Mouse (Mus musculus): ENCODE results near the gene Sorl1. TPM values are rescaled to one million over a fixed set of nuclear protein-coding genes. Genes with fewer than 3 reads are reported as not detected.
A peak's percentile ranks its signal among the peaks of the same experiment; 100 is the strongest.

Sorl1 gene
- polyA plus RNA-seq, 1 experiment from 2014 or later, result 6.8 TPM

GRCm38 (mm10) chr9:41950109-41950990, 173.7 kb downstream of the Sorl1 start:
- no peaks in the 10 kb centered on the region for H3K27me3 ChIP-seq (ENCODE audit: insufficient read depth, poor library complexity, severe bottlenecking)
- H3K36me3 ChIP-seq, result no peaks in the 10 kb centered on the region
- peak overlapping the region; percentile 93 for H3K27ac ChIP-seq
- H3K4me1 ChIP-seq, result peaks cover 38% of the 10 kb centered on the region
- no peaks in the 10 kb centered on the region for H3K9me3 ChIP-seq
- DNase-seq (ENCODE audit: low spot score), result peak; percentile 90
- peak overlapping the region; percentile 63 for H3K4me3 ChIP-seq
- 10% methylated on average over 34 of the region's 34 CpGs for WGBS

- 72% methylated on average over 5 of the region's 5 CpGs for WGBS
- no peak for DNase-seq (ENCODE audit: low spot score)
- Histone ChIP-seq H3K27ac (peak overlapping the region; percentile 93), H3K36me3 (no peaks in the 10 kb centered on the region), H3K9me3 (no peaks in the 10 kb centered on the region), H3K27me3 (ENCODE audit: insufficient read depth, poor library complexity, severe bottlenecking) (no peaks in the 10 kb centered on the region), H3K4me1 (peaks cover 38% of the 10 kb centered on the region), H3K4me3 (no peak overlapping the region)
These were observed 174.6 kb downstream of the Sorl1 start for GRCm38 (mm10) chr9:41949476-41949875.

- Histone ChIP-seq H3K4me3 (no peak overlapping the region), H3K4me1 (peaks cover 9% of the 10 kb centered on the region), H3K9me3 (no peaks in the 10 kb centered on the region), H3K27me3 (ENCODE audit: insufficient read depth, poor library complexity, severe bottlenecking) (no peaks in the 10 kb centered on the region; the same call in 1 of the 2 replicates), H3K36me3 (no peaks in the 10 kb centered on the region), H3K27ac (no peak overlapping the region)
- WGBS, result 88% methylated on average over 7 of the region's 7 CpGs
- DNase-seq (ENCODE audit: low spot score), result no peak
These were observed 179.1 kb downstream of the Sorl1 start for GRCm38 (mm10) chr9:41944964-41945363.

GRCm38 (mm10) chr9:41942970-41943635, 181.0 kb downstream of the Sorl1 start:
- no peak for DNase-seq (ENCODE audit: low spot score)
- Histone ChIP-seq H3K27me3 (ENCODE audit: insufficient read depth, poor library complexity, severe bottlenecking) (no peaks in the 10 kb centered on the region; the same call in 1 of the 2 replicates), H3K4me1 (peaks cover 6% of the 10 kb centered on the region; the same call in 1 of the 2 replicates), H3K27ac (peak overlapping the region; percentile 23; the same call in 1 of the 2 replicates), H3K4me3 (no peak overlapping the region), H3K9me3 (no peaks in the 10 kb centered on the region), H3K36me3 (no peaks in the 10 kb centered on the region)
- 74% methylated on average over 4 of the region's 4 CpGs for WGBS

- Histone ChIP-seq H3K27me3 (ENCODE audit: insufficient read depth, poor library complexity, severe bottlenecking) (no peaks in the 10 kb centered on the region; the same call in 1 of the 2 replicates), H3K9me3 (no peaks in the 10 kb centered on the region), H3K4me1 (peaks cover 22% of the 10 kb centered on the region), H3K4me3 (no peak overlapping the region), H3K36me3 (no peaks in the 10 kb centered on the region), H3K27ac (0 out of 2 replicates have a peak overlapping the region, but pooled peaks have one; percentile 1)
- WGBS, result 72% methylated on average over 10 of the region's 10 CpGs
- DNase-seq (ENCODE audit: low spot score), result no peak
These were observed 183.7 kb downstream of the Sorl1 start for GRCm38 (mm10) chr9:41940311-41940853.

GRCm38 (mm10) chr9:41938449-41938848, 185.6 kb downstream of the Sorl1 start:
- H3K27me3 ChIP-seq (ENCODE audit: insufficient read depth, poor library complexity, severe bottlenecking), result no peaks in the 10 kb centered on the region; the same call in 1 of the 2 replicates
- DNase-seq (ENCODE audit: low spot score), result no peak
- peaks cover 32% of the 10 kb centered on the region for H3K4me1 ChIP-seq

GRCm38 (mm10) chr9:41937967-41938348, 186.1 kb downstream of the Sorl1 start:
- WGBS, result 46% methylated on average over 3 of the region's 3 CpGs
- no peaks in the 10 kb centered on the region for H3K36me3 ChIP-seq
- no peak for DNase-seq (ENCODE audit: low spot score)
- no peaks in the 10 kb centered on the region; the same call in 1 of the 2 replicates for H3K27me3 ChIP-seq (ENCODE audit: insufficient read depth, poor library complexity, severe bottlenecking)
- H3K27ac ChIP-seq, result peak overlapping the region; percentile 69
- no peak overlapping the region for H3K4me3 ChIP-seq
- H3K9me3 ChIP-seq, result no peaks in the 10 kb centered on the region
- H3K4me1 ChIP-seq, result peaks cover 32% of the 10 kb centered on the region

More at GRCm38 (mm10) chr9:41938449-41938848, 185.6 kb downstream of the Sorl1 start:
- WGBS, result 59% methylated on average over 8 of the region's 8 CpGs
- Histone ChIP-seq H3K9me3 (no peaks in the 10 kb centered on the region), H3K36me3 (no peaks in the 10 kb centered on the region), H3K4me3 (no peak overlapping the region), H3K27ac (peak overlapping the region; percentile 69)

GRCm38 (mm10) chr9:41937341-41937966, 186.6 kb downstream of the Sorl1 start:
- H3K36me3 ChIP-seq, result no peaks in the 10 kb centered on the region
- H3K9me3 ChIP-seq, result no peaks in the 10 kb centered on the region
- DNase-seq (ENCODE audit: low spot score), result no peak
- H3K4me3 ChIP-seq, result no peak overlapping the region
- peaks cover 32% of the 10 kb centered on the region for H3K4me1 ChIP-seq
- H3K27me3 ChIP-seq (ENCODE audit: insufficient read depth, poor library complexity, severe bottlenecking), result no peaks in the 10 kb centered on the region
- peak overlapping the region; percentile 65 for H3K27ac ChIP-seq
- WGBS, result 72% methylated on average over 8 of the region's 8 CpGs

GRCm38 (mm10) chr9:41936598-41936997, 187.5 kb downstream of the Sorl1 start:
- Histone ChIP-seq H3K36me3 (no peaks in the 10 kb centered on the region), H3K27me3 (ENCODE audit: insufficient read depth, poor library complexity, severe bottlenecking) (no peaks in the 10 kb centered on the region), H3K4me3 (no peak overlapping the region), H3K27ac (no peak overlapping the region), H3K4me1 (peaks cover 32% of the 10 kb centered on the region), H3K9me3 (no peaks in the 10 kb centered on the region)
- DNase-seq (ENCODE audit: low spot score), result no peak
- WGBS, result 38% methylated on average over 1 of the region's 1 CpGs

- Histone ChIP-seq H3K4me3 (peak overlapping the region; percentile 64), H3K9me3 (no peaks in the 10 kb centered on the region), H3K27ac (peak overlapping the region; percentile 96), H3K27me3 (ENCODE audit: insufficient read depth, poor library complexity, severe bottlenecking) (no peaks in the 10 kb centered on the region), H3K4me1 (peaks cover 32% of the 10 kb centered on the region), H3K36me3 (no peaks in the 10 kb centered on the region)
- 4% methylated on average over 10 of the region's 10 CpGs for WGBS
- no peak for DNase-seq (ENCODE audit: low spot score)
These were observed 188.1 kb downstream of the Sorl1 start for GRCm38 (mm10) chr9:41935979-41936378.

GRCm38 (mm10) chr9:41935373-41935971, 188.6 kb downstream of the Sorl1 start:
- peak overlapping the region; percentile 64 for H3K4me3 ChIP-seq
- no peaks in the 10 kb centered on the region for H3K9me3 ChIP-seq
- H3K27me3 ChIP-seq (ENCODE audit: insufficient read depth, poor library complexity, severe bottlenecking), result no peaks in the 10 kb centered on the region
- H3K4me1 ChIP-seq, result peaks cover 32% of the 10 kb centered on the region
- H3K27ac ChIP-seq, result peak overlapping the region; percentile 96
- WGBS, result under 1% methylated on average over 21 of the region's 21 CpGs
- no peaks in the 10 kb centered on the region for H3K36me3 ChIP-seq
- DNase-seq (ENCODE audit: low spot score), result peak; percentile 87

GRCm38 (mm10) chr9:41934848-41935372, 189.2 kb downstream of the Sorl1 start:
- WGBS, result 15% methylated on average over 10 of the region's 10 CpGs
- DNase-seq (ENCODE audit: low spot score), result no peak
- Histone ChIP-seq H3K36me3 (no peaks in the 10 kb centered on the region), H3K27ac (peak overlapping the region; percentile 96), H3K4me1 (peaks cover 32% of the 10 kb centered on the region), H3K9me3 (no peaks in the 10 kb centered on the region), H3K27me3 (ENCODE audit: insufficient read depth, poor library complexity, severe bottlenecking) (no peaks in the 10 kb centered on the region), H3K4me3 (peak overlapping the region; percentile 64)

Measured in heart, embryonic 10.5 days (tissue).